Mouse (Mus musculus) lung, postnatal 0 days (tissue): ENCODE results near the gene Scgb3a1. TPM values are rescaled to one million over a fixed set of nuclear protein-coding genes. Genes with fewer than 3 reads are reported as not detected.

Experiments used
- ATAC-seq: fragments of 200-750 bp; cut with Nextera tagmentation; 2 replicates; pipeline ENCODE4 v1.8.0; 2017; ENCODE audit warnings: moderate library complexity
- DNase-seq: peaks from one replicate; pipeline ENCODE4 v3.0.0-alpha.2; 2016; ENCODE audit warnings: low spot score
- H3K27ac ChIP-seq: fragments of 300-500 bp; sonication (generic); 2 replicates; pipeline ENCODE4 v1.5.1; 2014; ENCODE audit warnings: antibody characterized with exemption, mild to moderate bottlenecking, low read length, mixed read lengths
- H3K27me3 ChIP-seq: fragments of 300-500 bp; sonication (generic); replicated peaks from 2 replicates; pipeline ENCODE4 v1.6.1; 2014; ENCODE audit warnings: low read length, mixed read lengths; ENCODE audit not compliant: insufficient read depth
- H3K36me3 ChIP-seq: fragments of 300-500 bp; sonication (generic); 2 replicates; pipeline ENCODE4 v1.6.1; 2014; ENCODE audit warnings: low read length, mixed read lengths; ENCODE audit not compliant: insufficient read depth
- H3K4me1 ChIP-seq: fragments of 300-500 bp; sonication (generic); 2 replicates; pipeline ENCODE4 v1.6.1; 2014; ENCODE audit warnings: antibody characterized with exemption, low read depth, low read length, mixed read lengths; ENCODE audit not compliant: insufficient read depth
- H3K4me2 ChIP-seq: fragments of 300-500 bp; sonication (generic); replicated peaks from 2 replicates; pipeline ENCODE4 v1.6.1; 2014; ENCODE audit warnings: low read depth, mild to moderate bottlenecking, low read length, moderate library complexity, mixed read lengths
- H3K4me3 ChIP-seq: fragments of 300-500 bp; sonication (generic); 2 replicates; pipeline ENCODE4 v1.5.1; 2014; ENCODE audit warnings: low read depth, low read length
- H3K9ac ChIP-seq: fragments of 300-500 bp; sonication (generic); replicated peaks from 2 replicates; pipeline ENCODE4 v1.6.1; 2014; ENCODE audit warnings: low read depth, mild to moderate bottlenecking
- H3K9me3 ChIP-seq: fragments of 300-500 bp; sonication (generic); 2 replicates; pipeline ENCODE4 v1.6.1; 2016; ENCODE audit warnings: low read length, mixed read lengths
- CTCF ChIP-seq: IDR thresholded peaks from 2 replicates; pipeline ENCODE4 v1.5.1; 2016; ENCODE audit warnings: antibody characterized with exemption, mild to moderate bottlenecking
- EP300 ChIP-seq: IDR thresholded peaks from 2 replicates; pipeline ENCODE4 v1.6.1; 2016; ENCODE audit warnings: antibody characterized with exemption, mild to moderate bottlenecking, control low read depth
- WGBS: fragments of 180-500 bp; shearing (Covaris S2); extraction: QIAGEN DNeasy Blood & Tissue Kit; methylation state at CpG from one replicate; pipeline ENCODE4 v1.1.7; 2014; 5-methylcytosine and 5-hydroxymethylcytosine counted together
- polyA plus RNA-seq: library from polyadenylated mRNA; unstranded; fragments of >200 nt; fragmentation: Nextera tagmentation; extraction: Ambion mirVana; gene quantifications from 2 replicates; pipeline ENCODE4 v1.2.1, GENCODE M21; 2015

Scgb3a1 gene
- polyA plus RNA-seq, 1 experiment from 2014 or later: 261 TPM

DNA sequence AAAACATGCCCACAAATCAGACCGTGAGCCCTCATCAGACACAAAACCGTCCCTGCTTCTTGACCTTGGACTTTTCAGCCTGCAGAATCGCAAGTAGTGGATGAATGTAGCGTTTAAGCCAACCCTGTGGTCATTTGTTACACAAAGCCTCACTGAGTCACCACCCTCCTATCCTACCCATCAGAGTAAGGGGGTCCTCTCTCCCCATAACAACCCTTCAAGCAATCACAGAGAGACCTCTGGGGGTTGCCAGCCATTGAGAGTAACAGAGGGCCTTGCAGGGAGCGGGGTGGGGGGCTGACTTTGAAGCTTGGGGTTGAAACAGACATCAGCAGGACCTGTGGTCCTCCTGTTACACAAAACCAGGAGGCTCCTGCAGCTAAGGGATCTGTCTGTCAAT, 8.8 kb upstream of the Scgb3a1 start:
- H3K36me3 ChIP-seq: no peaks in the 10 kb centered on the region
- 85% methylated on average over 5 of the region's 5 CpGs for WGBS
- H3K27me3 ChIP-seq: no peaks in the 10 kb centered on the region
- no peaks in the 10 kb centered on the region for H3K9me3 ChIP-seq
- no peak overlapping the region for H3K9ac ChIP-seq
- H3K4me1 ChIP-seq: peaks cover 3% of the 10 kb centered on the region; the same call in 1 of the 2 replicates
- no peak for ATAC-seq
- DNase-seq: no peak
- TF ChIP-seq CTCF (no peak), EP300 (no peak)
- H3K27ac ChIP-seq: no peak overlapping the region
- H3K4me2 ChIP-seq: no peak overlapping the region
- H3K4me3 ChIP-seq: no peak overlapping the region

DNA sequence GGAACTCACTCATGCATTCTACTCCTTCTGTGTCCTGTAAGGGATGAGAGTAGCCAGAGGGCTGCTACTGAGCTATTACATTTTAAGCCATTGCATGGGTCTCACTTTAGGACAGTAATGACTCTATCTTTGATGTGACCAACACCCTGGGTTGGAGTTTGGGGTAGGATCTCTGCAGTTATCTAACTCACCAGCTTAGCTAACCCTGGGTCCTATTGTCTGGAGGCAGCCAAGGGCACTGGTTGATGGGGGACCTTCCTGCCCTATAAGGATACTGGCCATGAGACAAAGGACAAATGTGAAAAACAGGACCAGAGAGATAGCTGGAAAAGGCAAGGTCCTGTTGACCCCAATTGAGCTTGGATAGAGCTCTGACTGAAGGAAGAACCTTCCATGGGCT, 7.9 kb upstream of the Scgb3a1 start:
- H3K9ac ChIP-seq: no peak overlapping the region
- no peak overlapping the region for H3K4me3 ChIP-seq
- peaks cover 3% of the 10 kb centered on the region; the same call in 1 of the 2 replicates for H3K4me1 ChIP-seq
- ATAC-seq (no peak), DNase-seq (no peak)
- TF ChIP-seq CTCF (no peak), EP300 (no peak)
- no peaks in the 10 kb centered on the region for H3K27me3 ChIP-seq
- H3K4me2 ChIP-seq: no peak overlapping the region
- H3K9me3 ChIP-seq: no peaks in the 10 kb centered on the region
- H3K27ac ChIP-seq: no peak overlapping the region
- H3K36me3 ChIP-seq: no peaks in the 10 kb centered on the region

DNA sequence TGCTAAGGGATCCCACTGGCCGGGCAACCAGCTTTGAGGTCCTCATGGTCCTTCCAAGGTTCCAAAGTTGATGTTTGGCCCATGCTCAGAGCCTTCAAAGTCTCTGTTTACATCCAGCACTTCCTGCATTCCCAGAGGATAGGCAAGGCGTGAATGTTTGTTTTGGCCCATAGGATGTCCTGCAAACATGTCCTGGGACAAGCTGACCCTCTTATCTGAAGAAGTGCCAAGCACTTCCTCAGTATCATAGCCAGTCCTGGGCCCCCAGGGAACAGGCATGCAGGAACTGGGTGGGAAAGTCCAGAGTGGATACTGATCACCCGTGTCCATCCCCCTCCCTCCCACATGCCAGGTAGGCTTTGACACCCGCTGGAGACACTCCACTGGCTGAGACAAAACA, 5.3 kb upstream of the Scgb3a1 start:
- Histone ChIP-seq H3K4me1 (peaks cover 3% of the 10 kb centered on the region; the same call in 1 of the 2 replicates), H3K36me3 (no peaks in the 10 kb centered on the region), H3K9me3 (no peaks in the 10 kb centered on the region), H3K4me2 (no peak overlapping the region), H3K27me3 (no peaks in the 10 kb centered on the region), H3K4me3 (no peak overlapping the region), H3K9ac (no peak overlapping the region), H3K27ac (peak overlapping the region; percentile 78)
- DNase-seq (peak; percentile 71), ATAC-seq (peak; percentile 82)
- TF ChIP-seq CTCF: no peak
- TF ChIP-seq EP300: peak; percentile 97
- WGBS: 46% methylated on average over 4 of the region's 4 CpGs

DNA sequence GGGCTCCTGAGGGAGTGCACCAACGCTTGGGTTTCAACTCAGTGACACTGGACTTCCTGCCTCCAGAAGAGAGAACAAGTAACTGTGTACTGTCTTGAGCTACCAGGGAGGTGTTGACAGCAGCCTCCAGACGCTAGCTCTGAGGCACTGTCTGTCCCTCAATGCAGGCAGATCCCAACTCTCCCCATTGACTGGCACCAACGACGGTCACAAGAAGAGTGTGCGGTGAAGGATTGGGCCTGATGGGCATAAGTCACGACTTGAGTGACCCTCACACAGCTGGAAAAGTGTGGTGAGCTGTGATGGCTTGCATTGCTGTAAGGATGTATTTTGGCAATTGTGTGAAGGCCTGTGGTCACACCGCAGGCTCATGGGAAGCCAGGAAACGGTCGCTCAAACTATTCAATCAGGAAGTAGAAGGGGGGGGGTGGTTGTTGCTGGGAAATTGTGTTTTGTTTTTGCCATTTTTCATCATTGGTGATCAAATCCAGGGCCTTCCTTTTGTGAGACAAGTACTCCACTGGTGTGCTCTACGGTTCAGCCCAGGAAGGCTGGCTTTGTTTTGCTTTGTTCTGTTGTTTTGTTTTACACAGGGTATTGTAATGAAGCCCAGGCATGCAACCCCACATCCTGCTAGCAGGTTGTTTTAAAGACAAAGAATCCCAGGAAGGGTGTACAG, 4.5 kb upstream of the Scgb3a1 start:
- Histone ChIP-seq H3K27ac (peak overlapping the region; percentile 78), H3K36me3 (no peaks in the 10 kb centered on the region), H3K27me3 (no peaks in the 10 kb centered on the region), H3K4me2 (no peak overlapping the region), H3K9me3 (no peaks in the 10 kb centered on the region), H3K4me1 (peaks cover 3% of the 10 kb centered on the region; the same call in 1 of the 2 replicates), H3K4me3 (no peak overlapping the region), H3K9ac (no peak overlapping the region)
- WGBS: 42% methylated on average over 10 of the region's 10 CpGs
- TF ChIP-seq CTCF (no peak), EP300 (no peak; the same call in 1 of the 2 replicates)
- DNase-seq: peak; percentile 72
- peak; percentile 82 for ATAC-seq

DNA sequence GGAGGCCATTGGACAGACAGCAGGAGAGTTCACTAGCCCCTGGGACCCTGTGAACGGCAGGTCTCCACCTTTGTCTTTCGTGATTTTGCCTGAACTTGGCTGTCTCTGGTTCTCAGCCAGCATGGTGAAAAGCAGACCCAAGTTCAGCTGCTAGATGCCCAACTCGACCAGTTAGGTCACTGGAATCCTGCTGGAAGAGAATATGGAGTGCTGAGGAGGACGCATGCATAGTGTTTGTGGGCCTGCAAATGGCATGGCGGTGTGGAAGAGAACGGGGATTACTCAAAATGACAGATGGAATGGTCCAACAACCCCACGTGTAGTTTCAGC, 4.0 kb upstream of the Scgb3a1 start:
- Histone ChIP-seq H3K4me3 (no peak overlapping the region), H3K9ac (no peak overlapping the region), H3K27ac (peak overlapping the region; percentile 78), H3K36me3 (no peaks in the 10 kb centered on the region), H3K9me3 (no peaks in the 10 kb centered on the region), H3K4me1 (peaks cover 3% of the 10 kb centered on the region; the same call in 1 of the 2 replicates), H3K27me3 (no peaks in the 10 kb centered on the region), H3K4me2 (no peak overlapping the region)
- TF ChIP-seq CTCF (no peak), EP300 (no peak)
- 62% methylated on average over 7 of the region's 7 CpGs for WGBS
- ATAC-seq (no peak), DNase-seq (no peak)

DNA sequence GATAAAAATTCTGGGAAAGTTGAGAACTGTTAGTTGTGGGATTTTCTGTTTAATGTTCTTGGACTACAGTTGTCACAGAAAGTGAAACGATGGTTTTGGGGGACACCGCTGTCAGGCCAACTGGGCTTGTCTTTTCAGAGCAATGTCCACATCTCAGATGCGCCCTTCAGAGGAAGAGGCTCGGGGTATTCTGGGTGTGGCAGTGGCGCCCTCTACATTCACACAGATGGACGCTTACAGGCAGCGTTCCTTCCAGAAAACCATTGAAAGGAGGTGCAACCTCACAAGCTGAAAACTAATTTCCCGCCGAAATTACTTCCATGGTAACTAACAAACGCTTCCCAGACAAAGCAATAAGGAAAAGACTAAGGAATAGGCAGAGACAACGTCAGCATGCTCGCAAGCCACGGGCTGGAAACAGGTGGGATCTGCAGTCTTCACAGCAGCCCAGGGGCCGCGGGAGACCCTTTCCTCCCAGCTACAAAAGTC, 1.1 kb upstream of the Scgb3a1 start:
- ATAC-seq: no peak
- no peaks in the 10 kb centered on the region for H3K9me3 ChIP-seq
- no peaks in the 10 kb centered on the region for H3K27me3 ChIP-seq
- 52% methylated on average over 15 of the region's 15 CpGs for WGBS
- H3K9ac ChIP-seq: no peak overlapping the region
- H3K4me1 ChIP-seq: peaks cover 3% of the 10 kb centered on the region; the same call in 1 of the 2 replicates
- TF ChIP-seq EP300 (no peak), CTCF (peak; percentile 35; the same call in 1 of the 2 replicates)
- no peak for DNase-seq
- no peak overlapping the region for H3K27ac ChIP-seq
- H3K4me2 ChIP-seq: no peak overlapping the region
- no peaks in the 10 kb centered on the region for H3K36me3 ChIP-seq
- H3K4me3 ChIP-seq: no peak overlapping the region
